In the genomic region with DNA sequence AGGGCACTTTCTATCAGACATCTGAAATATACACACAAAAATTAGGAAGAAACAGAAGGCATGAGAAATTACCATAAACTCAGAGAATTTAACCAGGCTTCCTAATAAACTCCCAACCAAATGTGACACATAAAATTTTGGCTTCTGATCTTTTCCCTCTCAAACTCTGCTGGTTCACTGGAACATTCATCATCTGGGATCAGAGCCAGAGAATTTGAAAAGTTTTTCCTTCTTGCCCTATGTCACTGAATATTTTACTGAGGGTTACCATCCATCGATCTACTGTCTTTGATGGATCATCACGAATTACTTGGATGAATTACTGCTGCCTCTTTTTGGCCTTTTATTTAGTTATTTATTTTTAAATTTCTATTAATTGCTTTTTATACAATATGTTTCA, we compare ENCODE assay signal across 34 mouse cellular contexts.
"Had no signal": no experiment of that assay in that cellular context is flagged by ENCODE, and none has a peak within 500 bp of the region (broad histone marks: within the 10 kb centered on the region; RNA-seq: fewer than 3 reads in every experiment).

No protein-coding gene starts in this region.

- H3K27ac ChIP-seq: heart, embryonic 13.5 days; heart, embryonic 15.5 days; hindbrain, embryonic 12.5 days; hindbrain, embryonic 13.5 days; hindbrain, embryonic 14.5 days; hindbrain, embryonic 15.5 days; hindbrain, postnatal 0 days; intestine, embryonic 15.5 days; kidney, embryonic 15.5 days; kidney, postnatal 0 days; layer of hippocampus, adult 2 months; left cerebral cortex, adult 2 months had no signal

- H3K9me3 ChIP-seq: heart, embryonic 12.5 days; heart, embryonic 13.5 days; heart, embryonic 15.5 days; hindbrain, embryonic 12.5 days; hindbrain, embryonic 13.5 days; hindbrain, embryonic 15.5 days; intestine, embryonic 15.5 days; kidney, embryonic 15.5 days had no signal

- H3K9ac ChIP-seq: heart, embryonic 12.5 days; heart, embryonic 13.5 days; heart, embryonic 15.5 days; hindbrain, embryonic 12.5 days; hindbrain, embryonic 13.5 days; hindbrain, embryonic 14.5 days; hindbrain, embryonic 15.5 days; intestine, embryonic 15.5 days; kidney, embryonic 15.5 days had no signal

- H3K4me3 ChIP-seq: heart, embryonic 12.5 days; heart, embryonic 13.5 days; heart, embryonic 15.5 days; hindbrain, embryonic 12.5 days; hindbrain, embryonic 13.5 days; hindbrain, embryonic 15.5 days; intestine, embryonic 15.5 days; kidney, embryonic 15.5 days; layer of hippocampus, adult 2 months; left cerebral cortex, adult 2 months had no signal

- DNase-seq: heart, postnatal 10 days; heart, postnatal 14 days; heart, postnatal 36 days; heart, postnatal 4 days; kidney, adult 11 months; kidney, adult 18-20 months; kidney, adult 2 months; kidney, adult 8-10 months; kidney, adult 9 months; kidney, postnatal 10 days; kidney, postnatal 14 days; kidney, postnatal 25 days; kidney, postnatal 36 days; kidney, postnatal 4 days; layer of hippocampus, adult 9-11 months; layer of hippocampus, postnatal 36 days had no signal

- H3K4me1 ChIP-seq: heart, embryonic 12.5 days; heart, embryonic 13.5 days; heart, embryonic 15.5 days; hindbrain, embryonic 12.5 days; hindbrain, embryonic 13.5 days; hindbrain, embryonic 15.5 days; intestine, embryonic 15.5 days; kidney, embryonic 15.5 days had no signal

- H3K4me2 ChIP-seq: heart, embryonic 11.5 days; heart, embryonic 12.5 days; heart, embryonic 13.5 days; heart, embryonic 15.5 days; hindbrain, embryonic 12.5 days; hindbrain, embryonic 13.5 days; hindbrain, embryonic 14.5 days; hindbrain, embryonic 15.5 days; intestine, embryonic 15.5 days; kidney, embryonic 15.5 days had no signal

- ATAC-seq: hindbrain, embryonic 16.5 days; hindbrain, postnatal 0 days; inflammation-experienced regulatory T-cells, adult 6 months; intestine, embryonic 15.5 days; intestine, embryonic 16.5 days; intestine, postnatal 0 days had no signal

- H3K27me3 ChIP-seq: heart, embryonic 12.5 days; heart, embryonic 13.5 days; heart, embryonic 15.5 days; hindbrain, embryonic 12.5 days; hindbrain, embryonic 13.5 days; hindbrain, embryonic 15.5 days; intestine, embryonic 15.5 days; kidney, embryonic 15.5 days had no signal

- H3K36me3 ChIP-seq: heart, embryonic 12.5 days; heart, embryonic 13.5 days; heart, embryonic 15.5 days; hindbrain, embryonic 12.5 days; hindbrain, embryonic 13.5 days; hindbrain, embryonic 15.5 days; intestine, embryonic 15.5 days; kidney, embryonic 15.5 days had no signal
